Mouse (Mus musculus) liver, adult (tissue): ENCODE measurements around the gene Msh4.

Source experiments
- GATA4 ChIP-seq: IDR thresholded peaks from 2 replicates; pipeline ENCODE4 v1.6.1; 2014; ENCODE audit warnings: mild to moderate bottlenecking, low read length; ENCODE audit not compliant: insufficient replicate concordance

Gene Msh4

GRCm38 (mm10) chr3:153844757-153845156, 61.2 kb downstream of the Msh4 start:
- TF ChIP-seq GATA4, result no peak

GRCm38 (mm10) chr3:153844030-153844429, 61.9 kb downstream of the Msh4 start, which contains the start of gene Asb17:
Gene Asb17 (plus strand): TSS chr3:153844209.
- TF ChIP-seq GATA4, result no peak

GRCm38 (mm10) chr3:153837593-153837992, 68.3 kb downstream of the Msh4 start:
- TF ChIP-seq GATA4, result no peak

DNA sequence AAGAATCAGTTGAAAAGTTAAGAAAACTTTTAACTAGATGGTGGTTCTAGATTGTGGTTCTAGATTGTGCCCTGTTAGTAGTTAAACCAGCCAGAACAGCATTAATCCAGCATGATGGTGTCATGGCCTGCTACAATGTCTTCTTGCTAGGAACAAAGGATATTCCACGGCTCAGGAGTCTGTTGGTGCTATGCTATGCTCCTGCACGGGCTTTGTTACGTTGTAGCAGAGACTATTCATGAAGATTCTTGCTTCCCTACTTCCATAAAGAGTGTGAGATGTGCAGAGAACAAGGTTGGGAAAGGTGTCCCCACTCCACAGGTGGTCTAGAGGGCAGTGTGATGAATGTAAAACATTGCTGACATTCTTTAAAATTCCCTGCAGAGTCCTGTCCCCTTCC, 69.6 kb downstream of the Msh4 start:
- no peak for TF ChIP-seq GATA4

DNA sequence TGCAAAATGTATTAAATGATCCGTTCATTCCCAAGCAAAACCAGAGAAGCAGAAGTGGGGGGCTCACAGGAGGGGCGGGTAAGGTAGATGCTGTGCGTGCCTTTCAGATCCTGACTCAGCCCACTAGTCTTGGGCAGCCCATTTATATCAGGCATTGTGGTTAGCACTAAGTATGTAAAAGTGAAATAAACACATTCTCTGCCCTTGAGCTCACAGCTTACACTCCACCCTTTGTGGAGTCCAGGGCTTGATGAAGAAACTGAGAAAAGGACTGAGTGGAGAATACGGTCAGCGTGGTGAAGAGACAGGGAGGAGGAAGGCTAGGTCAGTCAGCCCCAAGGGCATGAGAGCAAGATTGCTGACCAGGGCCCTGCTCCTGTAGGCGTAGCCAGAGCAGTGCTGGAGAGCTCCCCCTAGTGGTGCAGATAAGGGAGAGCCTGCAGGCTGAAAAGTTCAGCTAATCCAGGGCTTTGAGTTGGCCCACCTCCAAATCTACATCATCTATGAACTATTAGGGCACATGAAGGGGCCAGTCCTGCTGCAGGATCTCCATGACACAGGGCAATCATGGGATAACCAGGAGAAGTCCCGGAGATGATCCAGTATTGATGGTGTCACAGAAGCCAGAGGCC, 70.4 kb downstream of the Msh4 start:
- peak; percentile 93; the same call in 1 of the 2 replicates for TF ChIP-seq GATA4

- TF ChIP-seq GATA4, result no peak
Observed at GRCm38 (mm10) chr3:153834071-153834470, 71.9 kb downstream of the Msh4 start.

DNA sequence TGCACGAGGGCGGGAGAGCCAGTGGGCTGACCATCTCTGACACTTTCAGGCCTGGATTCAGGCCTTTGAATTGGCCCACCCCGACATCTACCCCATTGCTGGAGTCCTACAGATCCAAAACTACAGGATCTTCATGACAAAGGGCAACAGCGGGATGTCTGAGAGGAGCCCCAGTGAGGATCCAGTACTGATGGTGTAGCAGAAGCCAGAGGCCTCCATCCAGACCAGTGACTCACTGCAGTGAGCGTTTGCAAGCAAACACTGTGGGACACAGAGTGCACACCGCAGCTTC, 73.3 kb downstream of the Msh4 start:
- TF ChIP-seq GATA4, result no peak

DNA sequence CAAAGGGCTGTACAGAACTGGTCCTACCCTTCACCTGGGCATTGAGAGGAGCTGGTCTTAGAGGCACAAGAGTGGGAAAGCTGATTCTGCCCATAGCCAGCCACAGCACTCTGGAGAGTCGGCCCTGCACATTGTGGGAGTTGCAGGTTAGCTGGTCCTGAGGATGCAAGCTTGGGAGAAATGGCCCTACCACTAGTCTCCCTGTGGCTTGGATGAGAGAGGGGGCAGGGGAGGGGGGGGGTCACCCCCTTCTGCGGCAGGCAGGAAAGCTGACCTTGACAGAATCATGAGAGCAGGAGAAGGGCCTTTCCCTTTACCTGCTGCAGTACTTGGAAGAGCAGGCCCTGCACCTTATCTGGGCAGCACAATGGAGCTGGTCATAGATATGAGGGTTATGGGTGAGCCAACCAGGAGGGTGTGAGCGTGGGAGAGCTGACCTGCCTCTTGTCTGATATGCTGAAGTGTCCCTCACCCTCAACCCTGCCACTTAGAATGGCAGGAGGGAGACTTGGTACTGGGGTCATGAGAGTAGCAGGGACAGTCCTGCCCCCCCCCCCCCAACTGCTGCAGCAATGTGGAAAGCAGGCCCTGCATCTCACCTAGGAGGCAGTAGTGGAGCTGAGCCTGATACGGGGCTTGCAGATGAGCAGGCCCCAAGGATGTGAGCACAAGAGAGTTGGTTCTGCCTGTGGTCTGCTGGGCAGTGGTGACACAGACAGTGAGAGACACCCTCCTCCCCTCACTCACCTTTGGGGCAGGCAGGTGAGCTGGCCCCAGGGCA, 73.9 kb downstream of the Msh4 start:
- TF ChIP-seq GATA4, result no peak

DNA sequence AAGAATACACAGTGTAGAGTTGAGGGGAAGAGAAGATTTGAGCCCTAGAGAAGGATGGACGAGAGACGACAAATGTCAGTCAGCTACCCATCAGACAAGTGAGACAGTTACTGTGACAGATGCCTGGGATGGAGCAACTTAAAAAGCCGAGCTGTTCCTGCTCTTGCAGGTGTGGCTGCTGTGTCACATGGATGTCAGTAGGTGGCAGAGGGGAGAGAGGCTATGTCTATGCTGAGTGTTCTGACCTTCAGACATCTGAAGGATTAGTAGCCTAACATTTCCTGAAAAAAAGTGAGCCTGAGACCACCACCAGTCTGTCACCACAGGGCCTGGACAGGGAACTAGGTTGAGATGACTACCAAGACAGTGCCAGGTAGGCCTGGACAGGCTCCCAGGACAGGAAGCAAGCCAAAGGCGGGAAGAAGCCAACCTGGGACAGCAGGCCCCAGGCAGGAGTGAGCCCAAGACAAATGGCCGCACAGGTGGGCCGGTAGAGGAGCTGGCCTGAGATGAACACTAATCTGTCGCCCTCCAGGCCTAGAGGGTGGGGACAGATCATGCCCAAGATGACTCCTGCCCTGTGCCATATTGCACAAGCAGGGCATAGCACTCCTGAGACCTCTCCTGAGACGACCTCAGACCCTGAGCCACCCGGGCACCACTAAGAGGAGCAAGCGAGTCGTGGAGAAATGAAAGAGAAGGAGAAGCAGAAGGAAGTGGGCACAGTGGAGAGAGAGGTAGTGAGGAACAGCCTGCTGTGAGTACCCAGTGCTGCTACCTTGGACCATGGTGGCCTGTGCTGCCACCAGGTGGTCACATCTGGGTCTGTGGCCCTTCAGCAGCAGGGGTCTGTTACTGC, 74.7 kb downstream of the Msh4 start:
- no peak for TF ChIP-seq GATA4

GRCm38 (mm10) chr3:153826616-153827015, 79.3 kb downstream of the Msh4 start:
- no peak for TF ChIP-seq GATA4

GRCm38 (mm10) chr3:153825197-153825596, 80.7 kb downstream of the Msh4 start:
- TF ChIP-seq GATA4, result no peak

GRCm38 (mm10) chr3:153823671-153824515, 82.0 kb downstream of the Msh4 start:
- TF ChIP-seq GATA4, result no peak

DNA sequence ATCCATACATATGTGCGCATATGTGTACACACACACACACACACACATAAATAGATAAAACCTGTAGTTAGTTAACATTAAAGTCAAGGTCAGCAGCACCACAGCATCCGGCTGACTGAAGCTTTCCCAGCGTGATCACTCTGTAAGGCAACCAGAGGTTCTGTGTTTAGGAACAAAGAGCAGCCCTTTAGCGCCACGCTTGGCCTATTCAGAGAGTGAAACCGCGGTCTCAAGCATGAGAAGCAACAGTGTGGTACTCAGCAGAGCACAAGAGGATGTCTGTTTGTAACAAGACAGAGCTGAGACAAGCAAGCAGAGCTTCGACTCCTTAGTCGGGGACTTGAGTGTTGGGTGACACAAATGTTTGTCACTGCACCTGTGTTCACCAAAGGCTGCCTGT, 86.5 kb downstream of the Msh4 start:
- TF ChIP-seq GATA4, result no peak

DNA sequence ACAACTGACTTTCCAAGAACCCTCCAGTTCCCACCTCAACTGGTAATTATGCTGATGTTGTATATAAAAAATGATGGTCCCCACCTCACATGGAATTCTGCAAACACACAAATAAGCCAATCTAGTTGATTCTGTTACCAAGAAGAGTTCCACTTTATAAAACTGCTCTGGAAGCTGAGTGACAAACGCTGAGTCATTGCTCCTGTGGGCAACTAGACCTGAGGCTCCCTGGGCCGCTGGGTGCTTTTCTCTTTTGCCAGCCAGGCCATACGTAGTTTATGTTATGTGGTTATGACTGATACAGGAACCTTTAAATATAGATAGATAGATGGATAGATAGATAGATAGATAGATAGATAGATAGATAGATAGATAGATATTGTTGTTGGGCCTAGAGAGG, 87.2 kb downstream of the Msh4 start:
- TF ChIP-seq GATA4, result no peak

GRCm38 (mm10) chr3:153817376-153817890, 88.5 kb downstream of the Msh4 start:
- no peak for TF ChIP-seq GATA4
